Comparison of ENCODE assay signal across 25 mouse cellular contexts in genomic region chr4:7424081-7424480, GRCm38 (mm10).
"Had no signal": no experiment of that assay in that cellular context is flagged by ENCODE, and none has a peak within 500 bp of the region (broad histone marks: within the 10 kb centered on the region; RNA-seq: fewer than 3 reads in every experiment).

No protein-coding gene starts in this region.

- H3K4me2 ChIP-seq: heart, embryonic 12.5 days; hindbrain, embryonic 12.5 days; hindbrain, embryonic 14.5 days; intestine, embryonic 15.5 days; limb, embryonic 12.5 days; liver, embryonic 11.5 days; liver, embryonic 13.5 days; liver, embryonic 15.5 days had no signal

- H3K27me3 ChIP-seq: heart, embryonic 12.5 days; hindbrain, embryonic 12.5 days; intestine, embryonic 15.5 days; limb, embryonic 12.5 days; liver, embryonic 13.5 days; liver, embryonic 15.5 days had no signal

- H3K4me3 ChIP-seq: heart, embryonic 10.5 days; heart, embryonic 12.5 days; hindbrain, embryonic 10.5 days; hindbrain, embryonic 12.5 days; intestine, embryonic 15.5 days; layer of hippocampus, adult 2 months; limb, embryonic 10.5 days; limb, embryonic 12.5 days; liver, embryonic 13.5 days; liver, embryonic 15.5 days had no signal

- H3K27ac ChIP-seq: heart, embryonic 10.5 days; hindbrain, embryonic 10.5 days; hindbrain, embryonic 12.5 days; hindbrain, embryonic 14.5 days; intestine, embryonic 15.5 days; layer of hippocampus, adult 2 months; limb, embryonic 10.5 days; limb, embryonic 12.5 days; liver, embryonic 13.5 days; liver, embryonic 15.5 days had no signal

- H3K4me1 ChIP-seq: heart, embryonic 10.5 days; heart, embryonic 12.5 days; hindbrain, embryonic 10.5 days; hindbrain, embryonic 12.5 days; intestine, embryonic 15.5 days; limb, embryonic 10.5 days; limb, embryonic 12.5 days; liver, embryonic 13.5 days; liver, embryonic 15.5 days had no signal

- H3K36me3 ChIP-seq: heart, embryonic 10.5 days; heart, embryonic 12.5 days; hindbrain, embryonic 10.5 days; hindbrain, embryonic 12.5 days; intestine, embryonic 15.5 days; limb, embryonic 10.5 days; limb, embryonic 12.5 days; liver, embryonic 13.5 days; liver, embryonic 15.5 days had no signal

- H3K9ac ChIP-seq: heart, embryonic 12.5 days; hindbrain, embryonic 12.5 days; hindbrain, embryonic 14.5 days; intestine, embryonic 15.5 days; limb, embryonic 12.5 days; liver, embryonic 13.5 days; liver, embryonic 15.5 days had no signal

- H3K9me3 ChIP-seq: heart, embryonic 10.5 days; heart, embryonic 12.5 days; hindbrain, embryonic 10.5 days; hindbrain, embryonic 12.5 days; intestine, embryonic 15.5 days; limb, embryonic 10.5 days; limb, embryonic 12.5 days; liver, embryonic 13.5 days; liver, embryonic 15.5 days had no signal

- DNase-seq: gastrocnemius, postnatal 25 days; heart, adult 18-20 months; heart, postnatal 10 days; heart, postnatal 4 days; kidney, adult 18-20 months; kidney, adult 8-10 months; kidney, postnatal 10 days; kidney, postnatal 25 days; kidney, postnatal 4 days; liver; liver, embryonic 13.5 days had no signal

- ATAC-seq: hindbrain, embryonic 16.5 days; inflammation-experienced regulatory T-cells, adult 6 months; intestine, embryonic 15.5 days; intestine, postnatal 0 days had no signal
